Mouse (Mus musculus) liver, embryonic 16.5 days (tissue): ENCODE data around the gene Olfr330. TPM values are rescaled to one million over a fixed set of nuclear protein-coding genes. Genes with fewer than 3 reads are reported as not detected.
"Not testable (repeated sequence)": the region's sequence is repeated elsewhere in the genome, so short reads cannot be mapped to it uniquely, and the experiment has no call there.

Experiments used
- ATAC-seq: fragments of 200-750 bp; cut with Nextera tagmentation; 2 replicates; pipeline ENCODE4 v1.8.0; 2017; ENCODE audit warnings: low read depth, mild to moderate bottlenecking, moderate number of reproducible peaks, moderate library complexity
- H3K27ac ChIP-seq: fragments of 300-500 bp; sonication (generic); 2 replicates; pipeline ENCODE4 v1.5.1; 2014; ENCODE audit warnings: mild to moderate bottlenecking, low read length
- H3K27me3 ChIP-seq: fragments of 300-500 bp; sonication (generic); 2 replicates; pipeline ENCODE4 v1.6.1; 2014; ENCODE audit warnings: low read depth, low read length, mixed read lengths; ENCODE audit not compliant: control insufficient read depth, insufficient read depth
- H3K36me3 ChIP-seq: fragments of 300-500 bp; sonication (generic); 2 replicates; pipeline ENCODE4 v1.6.1; 2014; ENCODE audit warnings: mild to moderate bottlenecking; ENCODE audit not compliant: control insufficient read depth, insufficient read depth
- H3K4me1 ChIP-seq: fragments of 300-500 bp; sonication (generic); 2 replicates; pipeline ENCODE4 v1.6.1; 2014; ENCODE audit warnings: low read depth, low read length, mixed read lengths; ENCODE audit not compliant: control insufficient read depth
- H3K4me2 ChIP-seq: fragments of 300-500 bp; sonication (generic); 2 replicates; pipeline ENCODE4 v1.6.1; 2014; ENCODE audit warnings: low read depth, low read length, mixed read lengths
- H3K4me3 ChIP-seq: fragments of 300-500 bp; sonication (generic); 2 replicates; pipeline ENCODE4 v1.5.1; 2014; ENCODE audit warnings: low read depth, mild to moderate bottlenecking, low read length
- H3K9ac ChIP-seq: fragments of 300-500 bp; sonication (generic); 2 replicates; pipeline ENCODE4 v1.6.1; 2014; ENCODE audit warnings: low read depth, low read length
- H3K9me3 ChIP-seq: fragments of 300-500 bp; sonication (generic); replicated peaks from 2 replicates; pipeline ENCODE4 v1.6.1; 2016; ENCODE audit warnings: low read length; ENCODE audit not compliant: control insufficient read depth
- WGBS: fragments of 180-500 bp; shearing (Covaris S2); extraction: QIAGEN DNeasy Blood & Tissue Kit; methylation state at CpG from one replicate; pipeline ENCODE4 v1.1.7; 2014; ENCODE audit not compliant: insufficient replicate concordance; 5-methylcytosine and 5-hydroxymethylcytosine counted together
- polyA plus RNA-seq: library from polyadenylated mRNA; unstranded; fragments of >200 nt; fragmentation: Nextera tagmentation; extraction: Ambion mirVana; gene quantifications from 2 replicates; pipeline ENCODE4 v1.2.1, GENCODE M21; 2015

Gene Olfr330
- polyA plus RNA-seq = not detected in 2 replicates

DNA sequence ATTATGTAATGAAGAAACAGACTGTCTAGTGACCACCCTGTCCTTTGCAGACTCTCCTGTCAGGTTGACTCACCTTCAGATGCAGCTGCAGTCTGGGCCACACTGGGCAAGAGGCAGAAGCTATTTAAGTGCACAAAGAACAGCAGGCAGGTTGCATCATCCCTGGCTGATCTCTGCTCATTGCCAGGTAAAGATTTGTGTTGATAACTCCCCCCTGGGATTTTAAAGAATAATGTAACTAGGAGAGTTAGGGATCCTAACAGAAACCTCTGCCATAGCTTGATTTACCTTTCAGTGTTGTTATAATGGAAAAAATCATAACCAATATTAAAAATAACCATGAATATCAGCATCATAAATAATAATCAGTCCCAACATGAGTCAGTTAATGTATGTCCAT, at the start of gene Olfr330:
TSS of gene Olfr330 (minus strand) at position 101 of the 400 bp plus-strand sequence.
- H3K36me3 ChIP-seq, H3K27me3 ChIP-seq, H3K9ac ChIP-seq, H3K4me2 ChIP-seq, ATAC-seq, H3K27ac ChIP-seq, H3K4me1 ChIP-seq, H3K4me3 ChIP-seq, H3K9me3 ChIP-seq: not testable (repeated sequence)

DNA sequence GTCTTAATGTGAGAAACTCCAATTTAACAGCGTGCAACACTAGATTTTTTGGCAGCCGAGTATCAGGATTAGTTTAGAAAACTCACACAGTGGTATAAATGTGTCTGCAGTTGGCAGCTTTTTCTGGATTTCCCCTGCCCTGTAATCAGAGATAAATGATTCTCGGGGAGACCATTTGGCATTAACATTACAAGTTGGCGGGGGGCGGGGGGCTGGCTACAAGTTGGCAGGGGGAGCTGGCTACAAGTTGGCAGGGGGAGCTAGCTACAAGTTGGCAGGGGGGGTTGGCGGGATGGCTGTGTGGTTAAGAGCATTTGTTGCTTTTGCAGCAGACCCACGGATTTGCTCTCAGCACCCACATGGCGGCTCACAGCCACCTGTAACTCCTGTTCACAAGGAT, 44.0 kb upstream of the Olfr330 start:
- ATAC-seq = no peak
- Histone ChIP-seq H3K27ac (no peak overlapping the region), H3K4me3 (no peak overlapping the region), H3K27me3 (no peaks in the 10 kb centered on the region), H3K4me1 (no peaks in the 10 kb centered on the region), H3K9ac (no peak overlapping the region), H3K4me2 (no peak overlapping the region), H3K9me3 (no peaks in the 10 kb centered on the region), H3K36me3 (no peaks in the 10 kb centered on the region)
- 55% methylated on average over 8 of the region's 8 CpGs for WGBS

DNA sequence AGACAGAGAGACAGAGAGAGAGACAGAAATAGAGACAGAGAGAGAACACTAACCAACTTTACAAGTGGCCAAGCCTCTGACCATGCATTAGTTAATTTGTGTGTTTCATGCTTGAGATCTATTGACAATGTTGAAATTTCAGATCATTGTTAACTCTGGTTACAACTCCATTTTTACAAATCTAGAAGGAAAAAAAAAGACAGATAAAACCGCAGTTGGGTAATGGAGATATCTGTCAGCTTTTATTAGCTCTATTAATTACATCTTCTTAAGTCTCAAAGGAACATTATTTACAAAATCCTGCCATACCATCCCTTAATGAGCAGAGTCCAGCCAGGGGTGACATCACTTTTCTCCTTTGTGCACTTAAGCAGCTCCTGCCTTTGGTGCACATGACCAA, 42.8 kb upstream of the Olfr330 start, which contains the start of gene Olfr325:
TSS of gene Olfr325 (plus strand) at position 301 of the 400 bp plus-strand sequence.
- Histone ChIP-seq H3K27ac (no peak within 1 kb of the TSS), H3K36me3 (no peaks in the 10 kb centered on the region), H3K4me2 (no peak within 1 kb of the TSS), H3K4me3 (no peak within 1 kb of the TSS), H3K9ac (no peak within 1 kb of the TSS), H3K27me3 (no peaks in the 10 kb centered on the region), H3K9me3 (no peaks in the 10 kb centered on the region), H3K4me1 (no peaks in the 10 kb centered on the region)
- WGBS = 62% methylated on average over 1 of the region's 1 CpGs
- no peak for ATAC-seq

DNA sequence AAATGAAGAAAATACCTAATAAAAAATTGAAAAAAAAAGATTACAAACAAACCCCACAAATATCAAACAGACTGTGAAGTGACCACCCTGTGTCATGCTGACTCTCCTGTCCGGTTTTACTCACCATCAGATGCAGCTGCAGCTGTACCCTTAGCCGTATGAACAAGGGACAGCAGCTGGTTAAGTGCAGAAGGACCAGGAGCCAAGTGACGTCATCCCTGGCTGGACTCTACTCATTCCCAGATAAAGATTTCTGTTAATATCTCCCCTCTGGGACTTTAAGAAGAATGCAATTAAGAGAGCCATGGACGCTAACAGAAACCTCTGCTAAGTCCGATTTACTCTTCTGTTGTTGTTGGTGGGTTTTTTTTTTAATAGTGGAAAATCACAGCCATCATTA, 35.8 kb upstream of the Olfr330 start, which contains the start of gene Olfr224:
TSS of gene Olfr224 (minus strand) at position 149 of the 400 bp plus-strand sequence.
- no peak within 1 kb of the TSS for H3K4me3 ChIP-seq
- H3K4me2 ChIP-seq = no peak within 1 kb of the TSS
- H3K9me3 ChIP-seq = no peaks in the 10 kb centered on the region
- H3K9ac ChIP-seq = no peak within 1 kb of the TSS
- whole genome bisulfite sequencing = 51% methylated on average over 5 of the region's 5 CpGs
- H3K27me3 ChIP-seq = no peaks in the 10 kb centered on the region
- H3K27ac ChIP-seq = no peak within 1 kb of the TSS
- ATAC-seq = no peak
- no peaks in the 10 kb centered on the region for H3K36me3 ChIP-seq
- no peaks in the 10 kb centered on the region for H3K4me1 ChIP-seq

DNA sequence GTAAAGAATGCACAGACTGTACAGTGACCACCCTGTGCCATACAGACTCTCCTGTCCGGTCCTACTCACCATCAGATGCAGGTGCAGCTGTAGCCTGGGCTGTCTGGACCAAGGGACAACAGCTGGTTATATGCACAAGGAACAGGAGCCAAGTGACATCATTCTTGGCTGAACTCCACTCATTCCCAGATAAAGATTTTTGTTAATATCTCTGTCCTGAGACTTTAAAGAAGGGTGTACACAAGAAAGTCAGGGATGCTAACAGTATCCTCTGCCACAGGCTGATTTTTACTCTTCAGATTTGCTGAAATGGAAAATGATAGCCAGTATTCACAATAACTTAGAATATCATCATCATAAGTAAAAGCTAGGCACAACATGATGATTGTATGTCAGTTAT, 20.9 kb upstream of the Olfr330 start, which contains the start of gene Olfr328:
TSS of gene Olfr328 (minus strand) at position 101 of the 400 bp plus-strand sequence.
- Histone ChIP-seq H3K36me3 (no peaks in the 10 kb centered on the region), H3K27me3 (no peaks in the 10 kb centered on the region), H3K4me3 (no peak within 1 kb of the TSS), H3K9me3 (no peaks in the 10 kb centered on the region), H3K4me2 (no peak within 1 kb of the TSS), H3K9ac (no peak within 1 kb of the TSS), H3K27ac (no peak within 1 kb of the TSS), H3K4me1 (no peaks in the 10 kb centered on the region)
- no peak for ATAC-seq
- 47% methylated on average over 1 of the region's 1 CpGs for WGBS

DNA sequence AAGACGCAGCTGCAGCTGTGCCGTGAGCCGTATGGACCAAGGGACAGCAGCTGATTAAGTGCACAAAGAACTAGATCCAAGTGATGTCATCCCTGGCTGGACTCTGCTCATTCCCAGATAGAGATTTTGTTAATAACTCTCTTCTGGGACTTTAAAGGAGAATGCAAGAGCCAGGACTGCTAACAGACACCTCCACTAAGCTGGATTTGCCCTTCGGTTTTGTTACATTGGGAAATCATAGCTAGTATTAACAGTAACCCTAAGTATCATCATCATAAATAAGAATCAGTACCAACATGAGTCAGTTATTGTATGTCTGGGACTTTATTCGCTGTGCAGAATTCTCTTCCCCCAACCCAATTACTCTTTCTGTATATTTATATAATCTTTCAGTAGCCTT, 11.7 kb upstream of the Olfr330 start, which contains the start of gene Olfr329-ps:
TSS of gene Olfr329-ps (minus strand) at position 101 of the 400 bp plus-strand sequence.
- H3K4me3 ChIP-seq = no peak within 1 kb of the TSS
- no peaks in the 10 kb centered on the region for H3K4me1 ChIP-seq
- H3K4me2 ChIP-seq = no peak within 1 kb of the TSS
- H3K27me3 ChIP-seq = no peaks in the 10 kb centered on the region
- no peak within 1 kb of the TSS for H3K9ac ChIP-seq
- ATAC-seq = no peak
- no peaks in the 10 kb centered on the region for H3K36me3 ChIP-seq
- 64% methylated on average over 5 of the region's 5 CpGs for WGBS
- H3K27ac ChIP-seq = no peak within 1 kb of the TSS
- H3K9me3 ChIP-seq = no peaks in the 10 kb centered on the region

DNA sequence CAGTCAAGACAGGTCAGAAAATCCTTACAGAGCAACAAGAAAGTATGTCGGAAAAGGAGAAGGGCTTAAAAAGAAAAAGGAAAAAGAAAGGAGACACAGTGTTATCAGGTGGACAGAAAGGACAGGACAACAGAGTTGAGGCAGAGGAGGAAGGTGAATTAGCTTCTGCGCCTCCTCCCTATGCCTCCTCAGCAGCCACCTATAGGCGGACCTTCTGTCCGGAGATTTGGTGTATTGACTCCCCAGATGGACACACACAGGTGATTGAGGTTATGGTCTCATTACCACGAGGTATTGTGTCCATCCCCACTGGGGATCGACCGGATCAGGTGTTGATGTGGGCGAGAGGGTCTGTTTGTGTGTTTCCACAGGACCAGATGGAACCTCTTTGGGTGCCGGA, 14.9 kb downstream of the Olfr330 start:
- H3K27ac ChIP-seq, H3K4me1 ChIP-seq, H3K4me2 ChIP-seq, H3K9ac ChIP-seq, H3K9me3 ChIP-seq, H3K36me3 ChIP-seq, ATAC-seq, H3K4me3 ChIP-seq, H3K27me3 ChIP-seq: not testable (repeated sequence)
- 66% methylated on average over 7 of the region's 9 CpGs for WGBS

DNA sequence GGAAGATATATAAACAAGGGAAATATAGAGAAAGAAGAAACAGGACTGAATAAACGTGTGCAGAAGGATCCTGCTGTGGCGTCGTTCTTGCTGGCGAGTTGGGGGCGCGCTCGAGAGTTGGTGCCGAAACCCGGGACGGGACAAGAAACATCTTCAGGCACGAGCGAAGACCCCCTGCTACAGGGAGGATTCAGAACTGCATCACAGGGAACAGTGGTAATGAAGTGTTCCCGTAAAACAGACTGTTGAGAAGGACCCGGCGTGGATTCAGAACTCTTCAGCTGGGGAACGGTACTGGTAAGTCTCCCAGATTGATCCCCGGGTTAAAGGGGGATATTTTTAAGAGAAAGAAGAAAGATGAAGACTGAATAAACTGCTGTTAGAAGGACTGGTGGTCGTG, 15.7 kb downstream of the Olfr330 start:
- not testable (repeated sequence) for H3K27ac ChIP-seq, H3K4me1 ChIP-seq, H3K9me3 ChIP-seq, H3K9ac ChIP-seq, H3K27me3 ChIP-seq, H3K4me3 ChIP-seq, H3K36me3 ChIP-seq, ATAC-seq, H3K4me2 ChIP-seq
- 82% methylated on average over 16 of the region's 18 CpGs for WGBS

DNA sequence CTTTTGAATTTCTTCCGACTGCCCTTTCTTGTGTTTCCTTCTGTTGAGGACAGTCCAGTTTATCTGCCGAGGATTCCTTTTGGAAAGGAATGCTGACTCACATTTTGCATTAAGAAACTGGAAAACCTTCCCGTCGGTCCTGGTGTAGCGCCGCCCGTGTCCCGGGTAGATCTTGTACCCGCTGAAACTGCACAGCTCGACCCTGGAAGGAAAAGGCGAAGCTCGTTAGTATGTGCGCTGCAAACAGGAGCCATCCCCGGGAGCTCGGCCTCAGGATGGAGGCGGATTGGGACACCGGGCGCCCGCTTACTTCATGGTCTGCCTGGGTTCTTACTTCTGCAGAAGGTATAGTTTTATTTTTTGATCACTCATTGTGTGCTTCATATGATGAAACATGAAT, 25.6 kb downstream of the Olfr330 start:
- H3K4me2 ChIP-seq, H3K4me1 ChIP-seq, H3K36me3 ChIP-seq, H3K27ac ChIP-seq, H3K9ac ChIP-seq, H3K4me3 ChIP-seq, ATAC-seq, H3K9me3 ChIP-seq, H3K27me3 ChIP-seq: not testable (repeated sequence)
- 76% methylated on average over 19 of the region's 19 CpGs for WGBS
